Mouse (Mus musculus): ENCODE measurements around the gene H2al1a. TPM values are rescaled to one million over a fixed set of nuclear protein-coding genes. Genes with fewer than 3 reads are reported as not detected.
"Not testable (repeated sequence)": the region's sequence is repeated elsewhere in the genome, so short reads cannot be mapped to it uniquely, and the experiment has no call there.

H2al1a gene
- polyA plus RNA-seq, 1 experiment from 2014 or later: not detected

DNA sequence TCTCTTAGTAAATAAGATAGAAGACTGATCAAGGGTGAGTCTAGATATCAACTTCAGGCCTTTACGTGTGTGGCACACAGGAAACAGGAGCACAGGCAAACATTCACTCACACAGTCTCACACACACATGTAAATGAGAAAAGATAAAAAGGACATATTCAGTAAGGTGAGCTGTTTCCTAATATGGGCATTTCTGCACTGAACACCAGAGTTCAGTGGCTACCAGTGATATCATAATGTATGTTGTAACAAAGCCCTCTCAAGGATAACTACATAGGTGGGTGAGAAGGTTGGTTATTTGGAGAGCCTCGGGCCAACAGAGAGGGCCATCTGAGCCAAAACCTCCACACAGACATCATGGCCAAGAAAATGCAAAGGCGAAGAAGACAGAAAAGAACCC lies 3.1 kb downstream of the H2al1a start, which contains the start of gene H2al1b:
Gene H2al1b, plus strand, starts transcription at position 301 of the 400 bp plus-strand sequence.
- not testable (repeated sequence) for H3K4me1 ChIP-seq (replicated peaks)
- WGBS: 87% methylated on average over 1 of the region's 3 CpGs

DNA sequence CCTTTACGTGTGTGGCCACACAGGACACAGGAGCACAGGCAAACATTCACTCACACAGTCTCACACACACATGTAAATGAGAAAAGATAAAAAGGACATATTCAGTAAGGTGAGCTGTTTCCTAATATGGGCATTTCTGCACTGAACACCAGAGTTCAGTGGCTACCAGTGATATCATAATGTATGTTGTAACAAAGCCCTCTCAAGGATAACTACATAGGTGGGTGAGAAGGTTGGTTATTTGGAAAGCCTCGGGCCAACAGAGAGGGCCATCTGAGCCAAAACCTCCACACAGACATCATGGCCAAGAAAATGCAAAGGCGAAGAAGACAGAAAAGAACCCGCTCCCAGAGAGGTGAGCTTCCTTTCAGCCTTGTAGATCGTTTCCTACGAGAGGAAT lies 6.3 kb downstream of the H2al1a start, which contains the start of gene H2al1c:
Gene H2al1c, plus strand, starts transcription at position 301 of the 400 bp plus-strand sequence.
- H3K4me3 ChIP-seq; H3K4me1 ChIP-seq (replicated peaks); H3K36me3 ChIP-seq; DNase-seq (ENCODE audit: low spot score); H3K27me3 ChIP-seq (ENCODE audit: insufficient read depth, poor library complexity, severe bottlenecking); H3K27ac ChIP-seq; H3K9me3 ChIP-seq: not testable (repeated sequence)
- 87% methylated on average over 2 of the region's 6 CpGs for WGBS

More for the DNA sequence above, 3.1 kb downstream of the H2al1a start, which contains the start of gene H2al1b:
- not testable (repeated sequence) for H3K9me3 ChIP-seq; H3K27me3 ChIP-seq (ENCODE audit: insufficient read depth, poor library complexity, severe bottlenecking); H3K27ac ChIP-seq; H3K36me3 ChIP-seq; H3K4me3 ChIP-seq; DNase-seq (ENCODE audit: low spot score)

DNA sequence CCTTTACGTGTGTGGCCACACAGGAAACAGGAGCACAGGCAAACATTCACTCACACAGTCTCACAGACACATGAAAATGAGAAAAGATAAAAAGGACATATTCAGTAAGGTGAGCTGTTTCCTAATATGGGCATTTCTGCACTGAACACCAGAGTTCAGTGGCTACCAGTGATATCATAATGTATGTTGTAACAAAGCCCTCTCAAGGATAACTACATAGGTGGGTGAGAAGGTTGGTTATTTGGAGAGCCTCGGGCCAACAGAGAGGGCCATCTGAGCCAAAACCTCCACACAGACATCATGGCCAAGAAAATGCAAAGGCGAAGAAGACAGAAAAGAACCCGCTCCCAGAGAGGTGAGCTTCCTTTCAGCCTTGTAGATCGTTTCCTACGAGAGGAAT lies 9.5 kb downstream of the H2al1a start, which contains the start of gene H2al1d:
Gene H2al1d, plus strand, starts transcription at position 301 of the 400 bp plus-strand sequence.
- H3K4me3 ChIP-seq; H3K27me3 ChIP-seq (ENCODE audit: insufficient read depth, poor library complexity, severe bottlenecking); H3K27ac ChIP-seq; DNase-seq (ENCODE audit: low spot score); H3K9me3 ChIP-seq; H3K4me1 ChIP-seq (replicated peaks); H3K36me3 ChIP-seq: not testable (repeated sequence)
- WGBS: no CpG with 5 or more reads among the region's 6 CpGs

DNA sequence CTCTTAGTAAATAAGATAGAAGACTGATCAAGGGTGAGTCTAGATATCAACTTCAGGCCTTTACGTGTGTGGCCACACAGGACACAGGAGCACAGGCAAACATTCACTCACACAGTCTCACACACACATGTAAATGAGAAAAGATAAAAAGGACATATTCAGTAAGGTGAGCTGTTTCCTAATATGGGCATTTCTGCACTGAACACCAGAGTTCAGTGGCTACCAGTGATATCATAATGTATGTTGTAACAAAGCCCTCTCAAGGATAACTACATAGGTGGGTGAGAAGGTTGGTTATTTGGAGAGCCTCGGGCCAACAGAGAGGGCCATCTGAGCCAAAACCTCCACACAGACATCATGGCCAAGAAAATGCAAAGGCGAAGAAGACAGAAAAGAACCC lies 12.6 kb downstream of the H2al1a start, which contains the start of gene H2al1e:
Gene H2al1e, plus strand, starts transcription at position 301 of the 400 bp plus-strand sequence.
- not testable (repeated sequence) for H3K9me3 ChIP-seq; H3K4me3 ChIP-seq; H3K27me3 ChIP-seq (ENCODE audit: insufficient read depth, poor library complexity, severe bottlenecking); DNase-seq (ENCODE audit: low spot score); H3K4me1 ChIP-seq (replicated peaks); H3K36me3 ChIP-seq; H3K27ac ChIP-seq
- WGBS: no CpG with 5 or more reads among the region's 3 CpGs

DNA sequence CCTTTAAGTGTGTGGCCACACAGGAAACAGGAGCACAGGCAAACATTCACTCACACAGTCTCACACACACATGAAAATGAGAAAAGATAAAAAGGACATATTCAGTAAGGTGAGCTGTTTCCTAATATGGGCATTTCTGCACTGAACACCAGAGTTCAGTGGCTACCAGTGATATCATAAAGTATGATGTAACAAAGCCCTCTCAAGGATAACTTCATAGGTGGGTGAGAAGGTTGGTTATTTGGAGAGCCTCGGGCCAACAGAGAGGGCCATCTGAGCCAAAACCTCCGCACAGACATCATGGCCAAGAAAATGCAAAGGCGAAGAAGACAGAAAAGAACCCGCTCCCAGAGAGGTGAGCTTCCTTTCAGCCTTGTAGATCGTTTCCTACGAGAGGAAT lies 15.8 kb downstream of the H2al1a start, which contains the start of gene H2al1f:
Gene H2al1f, plus strand, starts transcription at position 301 of the 400 bp plus-strand sequence.
- H3K4me1 ChIP-seq (replicated peaks); H3K27ac ChIP-seq; H3K4me3 ChIP-seq; H3K36me3 ChIP-seq; H3K9me3 ChIP-seq; H3K27me3 ChIP-seq (ENCODE audit: insufficient read depth, poor library complexity, severe bottlenecking); DNase-seq (ENCODE audit: low spot score): not testable (repeated sequence)
- WGBS: no CpG with 5 or more reads among the region's 6 CpGs

DNA sequence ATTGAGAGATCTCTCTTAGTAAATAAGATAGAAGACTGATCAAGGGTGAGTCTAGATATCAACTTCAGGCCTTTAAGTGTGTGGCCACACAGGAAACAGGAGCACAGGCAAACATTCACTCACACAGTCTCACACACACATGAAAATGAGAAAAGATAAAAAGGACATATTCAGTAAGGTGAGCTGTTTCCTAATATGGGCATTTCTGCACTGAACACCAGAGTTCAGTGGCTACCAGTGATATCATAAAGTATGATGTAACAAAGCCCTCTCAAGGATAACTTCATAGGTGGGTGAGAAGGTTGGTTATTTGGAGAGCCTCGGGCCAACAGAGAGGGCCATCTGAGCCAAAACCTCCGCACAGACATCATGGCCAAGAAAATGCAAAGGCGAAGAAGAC lies 18.9 kb downstream of the H2al1a start, which contains the start of gene H2al1g:
Gene H2al1g, plus strand, starts transcription at position 301 of the 400 bp plus-strand sequence.
- not testable (repeated sequence) for H3K27ac ChIP-seq; H3K4me1 ChIP-seq (replicated peaks); H3K4me3 ChIP-seq; H3K36me3 ChIP-seq; DNase-seq (ENCODE audit: low spot score); H3K27me3 ChIP-seq (ENCODE audit: insufficient read depth, poor library complexity, severe bottlenecking); H3K9me3 ChIP-seq
- no CpG with 5 or more reads among the region's 3 CpGs for WGBS

DNA sequence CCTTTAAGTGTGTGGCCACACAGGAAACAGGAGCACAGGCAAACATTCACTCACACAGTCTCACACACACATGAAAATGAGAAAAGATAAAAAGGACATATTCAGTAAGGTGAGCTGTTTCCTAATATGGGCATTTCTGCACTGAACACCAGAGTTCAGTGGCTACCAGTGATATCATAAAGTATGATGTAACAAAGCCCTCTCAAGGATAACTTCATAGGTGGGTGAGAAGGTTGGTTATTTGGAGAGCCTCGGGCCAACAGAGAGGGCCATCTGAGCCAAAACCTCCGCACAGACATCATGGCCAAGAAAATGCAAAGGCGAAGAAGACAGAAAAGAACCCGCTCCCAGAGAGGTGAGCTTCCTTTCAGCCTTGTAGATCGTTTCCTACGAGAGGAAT lies 22.1 kb downstream of the H2al1a start, which contains the start of gene H2al1h:
Gene H2al1h, plus strand, starts transcription at position 301 of the 400 bp plus-strand sequence.
- H3K36me3 ChIP-seq; H3K4me3 ChIP-seq; H3K9me3 ChIP-seq; H3K4me1 ChIP-seq (replicated peaks); DNase-seq (ENCODE audit: low spot score); H3K27ac ChIP-seq; H3K27me3 ChIP-seq (ENCODE audit: insufficient read depth, poor library complexity, severe bottlenecking): not testable (repeated sequence)
- no CpG with 5 or more reads among the region's 6 CpGs for WGBS

DNA sequence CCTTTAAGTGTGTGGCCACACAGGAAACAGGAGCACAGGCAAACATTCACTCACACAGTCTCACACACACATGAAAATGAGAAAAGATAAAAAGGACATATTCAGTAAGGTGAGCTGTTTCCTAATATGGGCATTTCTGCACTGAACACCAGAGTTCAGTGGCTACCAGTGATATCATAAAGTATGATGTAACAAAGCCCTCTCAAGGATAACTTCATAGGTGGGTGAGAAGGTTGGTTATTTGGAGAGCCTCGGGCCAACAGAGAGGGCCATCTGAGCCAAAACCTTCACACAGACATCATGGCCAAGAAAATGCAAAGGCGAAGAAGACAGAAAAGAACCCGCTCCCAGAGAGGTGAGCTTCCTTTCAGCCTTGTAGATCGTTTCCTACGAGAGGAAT lies 25.3 kb downstream of the H2al1a start, which contains the start of gene H2al1i:
Gene H2al1i, plus strand, starts transcription at position 301 of the 400 bp plus-strand sequence.
- not testable (repeated sequence) for H3K27me3 ChIP-seq (ENCODE audit: insufficient read depth, poor library complexity, severe bottlenecking); DNase-seq (ENCODE audit: low spot score); H3K4me1 ChIP-seq (replicated peaks); H3K36me3 ChIP-seq; H3K9me3 ChIP-seq; H3K27ac ChIP-seq; H3K4me3 ChIP-seq
- WGBS: 95% methylated on average over 3 of the region's 5 CpGs

DNA sequence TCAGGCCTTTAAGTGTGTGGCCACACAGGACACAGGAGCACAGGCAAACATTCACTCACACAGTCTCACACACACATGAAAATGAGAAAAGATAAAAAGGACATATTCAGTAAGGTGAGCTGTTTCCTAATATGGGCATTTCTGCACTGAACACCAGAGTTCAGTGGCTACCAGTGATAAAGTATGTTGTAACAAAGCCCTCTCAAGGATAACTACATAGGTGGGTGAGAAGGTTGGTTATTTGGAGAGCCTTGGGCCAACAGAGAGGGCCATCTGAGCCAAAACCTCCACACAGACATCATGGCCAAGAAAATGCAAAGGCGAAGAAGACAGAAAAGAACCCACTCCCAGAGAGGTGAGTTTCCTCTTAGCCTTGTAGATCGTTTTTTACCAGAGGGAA lies 28.5 kb downstream of the H2al1a start, which contains the start of gene H2al1j:
Gene H2al1j, plus strand, starts transcription at position 301 of the 400 bp plus-strand sequence.
- DNase-seq (ENCODE audit: low spot score); H3K36me3 ChIP-seq; H3K4me3 ChIP-seq; H3K4me1 ChIP-seq (replicated peaks); H3K9me3 ChIP-seq; H3K27ac ChIP-seq: not testable (repeated sequence)
- H3K27me3 ChIP-seq (ENCODE audit: insufficient read depth, poor library complexity, severe bottlenecking): peaks cover 11% of the 10 kb centered on the region; the same call in 1 of the 2 replicates
- WGBS: 84% methylated on average over 2 of the region's 2 CpGs

DNA sequence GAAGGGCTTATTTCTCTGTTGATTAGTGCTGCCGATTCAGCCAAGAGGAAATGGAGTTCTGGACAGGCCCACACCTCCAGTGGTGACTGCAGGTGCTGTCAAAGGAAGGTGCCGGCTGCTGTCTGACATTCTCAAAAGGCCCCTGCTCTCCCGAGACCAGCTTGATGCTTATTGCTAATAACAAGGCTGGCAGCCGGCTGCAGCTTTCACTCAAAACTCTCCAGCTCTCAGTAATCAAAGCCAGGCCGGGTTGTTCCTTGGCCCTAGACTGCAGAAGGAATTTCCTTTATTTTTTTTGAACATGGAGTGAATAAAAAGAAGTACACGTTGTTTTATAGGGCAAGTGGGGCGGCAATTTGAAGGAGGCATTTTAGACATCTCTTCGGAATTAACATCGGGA lies 46.7 kb downstream of the H2al1a start:
- Histone ChIP-seq H3K9me3 (no peaks in the 10 kb centered on the region), H3K27me3 (ENCODE audit: insufficient read depth, poor library complexity, severe bottlenecking) (peaks cover 7% of the 10 kb centered on the region; the same call in 1 of the 2 replicates), H3K27ac (no peak overlapping the region), H3K36me3 (no peaks in the 10 kb centered on the region), H3K4me1 (replicated peaks) (no peaks in the 10 kb centered on the region), H3K4me3 (no peak overlapping the region)
- WGBS: 62% methylated on average over 9 of the region's 9 CpGs
- peak; percentile 32 for DNase-seq (ENCODE audit: low spot score)

DNA sequence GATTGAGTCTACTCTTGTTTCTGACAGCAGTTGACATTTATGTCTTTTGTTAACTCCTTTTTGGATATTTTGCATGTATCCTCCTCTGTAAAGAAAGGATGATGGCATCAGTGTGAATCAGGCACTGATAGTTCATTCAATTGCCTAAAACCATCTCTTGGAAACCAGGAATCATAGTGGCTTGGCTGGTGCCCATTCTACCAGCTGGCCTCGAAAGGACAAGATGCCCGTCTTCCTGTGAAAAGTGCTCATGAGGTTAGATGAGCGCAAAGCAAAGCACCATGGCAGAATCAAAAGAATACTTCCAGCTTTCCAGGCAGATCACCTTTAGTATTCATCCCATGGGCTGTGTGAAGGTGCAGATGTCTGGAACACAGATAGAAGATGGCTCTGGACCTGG lies 47.7 kb downstream of the H2al1a start:
- H3K4me3 ChIP-seq: no peak overlapping the region
- no peak for DNase-seq (ENCODE audit: low spot score)
- no peak overlapping the region for H3K27ac ChIP-seq
- H3K4me1 ChIP-seq (replicated peaks): no peaks in the 10 kb centered on the region
- 85% methylated on average over 3 of the region's 3 CpGs for WGBS
- peaks cover 6% of the 10 kb centered on the region; the same call in 1 of the 2 replicates for H3K27me3 ChIP-seq (ENCODE audit: insufficient read depth, poor library complexity, severe bottlenecking)
- H3K9me3 ChIP-seq: no peaks in the 10 kb centered on the region
- no peaks in the 10 kb centered on the region for H3K36me3 ChIP-seq
